In the genomic region with DNA sequence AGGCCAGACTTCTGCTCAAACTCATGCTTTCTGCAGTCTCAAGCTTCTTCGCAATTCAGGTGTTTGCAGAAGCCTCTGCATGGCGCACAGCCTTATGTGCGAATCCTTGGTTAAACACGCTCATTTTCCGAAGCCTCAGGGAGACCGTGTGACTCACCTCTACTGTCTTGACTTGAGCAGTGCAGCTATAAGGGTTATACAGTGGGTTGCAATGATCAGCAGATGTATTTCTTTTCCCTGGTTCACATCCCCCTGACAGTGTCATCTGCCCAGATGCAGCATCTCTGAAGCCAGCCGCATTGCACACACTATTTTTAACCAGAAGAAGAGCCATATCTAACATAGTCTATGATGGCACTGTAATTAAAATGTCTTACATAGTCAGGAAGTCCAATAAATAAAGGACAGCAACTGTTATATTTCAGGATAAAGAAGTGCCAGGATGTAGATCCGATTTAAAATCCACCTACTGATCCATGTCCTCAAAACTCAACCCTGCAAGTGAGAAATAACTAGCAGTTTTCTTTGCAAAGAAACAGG, we compare ENCODE assay signal across 18 mouse cellular contexts.
"Had no signal": no experiment of that assay in that cellular context is flagged by ENCODE, and none has a peak within 500 bp of the region (broad histone marks: within the 10 kb centered on the region; RNA-seq: fewer than 3 reads in every experiment).

No protein-coding gene starts in this region.

- DNase-seq: liver, postnatal 0 days; lung, adult 2 months; lung, postnatal 14 days; lung, postnatal 36 days; right cerebral cortex, adult 18-20 months; right cerebral cortex, postnatal 25 days; right cerebral cortex, postnatal 4 days; spleen, adult 18-20 months; thymus, adult 18-20 months; thymus, postnatal 14 days; thymus, postnatal 36 days had no signal

- H3K27ac ChIP-seq: lung, embryonic 15.5 days; macrophage; midbrain, embryonic 13.5 days; midbrain, embryonic 15.5 days; neural tube, embryonic 12.5 days had no signal

- H3K4me3 ChIP-seq: lung, embryonic 15.5 days; megakaryocyte, embryonic 14.5 days; midbrain, embryonic 13.5 days; midbrain, embryonic 15.5 days; neural tube, embryonic 12.5 days had no signal

- ATAC-seq: liver, postnatal 0 days; lung, postnatal 0 days; midbrain, embryonic 13.5 days; midbrain, embryonic 15.5 days had no signal
